Mouse (Mus musculus) CH12.LX (cell line): ENCODE measurements at regions not wholly inside any gene's neighbourhood (a gene's known extent, or its start where the extent isn't known, plus 50 kb on each side); places are given as distances from the start of the nearest gene placed in this dataset.

Experiments
- CHD1 ChIP-seq: IDR thresholded peaks from 2 replicates; pipeline ENCODE4 v1.6.1; 2012; ENCODE audit warnings: low read depth, low read length, improper control_type of control experiment, inconsistent platforms
- CTCF ChIP-seq, 2 experiments: IDR thresholded peaks in 1 of 2; conservative IDR thresholded peaks in 1 of 2; 2 replicates each; pipeline ENCODE4 v1.5.1; 2011 to 2012; ENCODE audit warnings: low read depth in 2 of 2, low read length in 2 of 2, improper control_type of control experiment in 1 of 2, inconsistent platforms in 1 of 2, mild to moderate bottlenecking in 1 of 2, moderate library complexity in 1 of 2
- EP300 ChIP-seq: IDR thresholded peaks from 2 replicates; pipeline ENCODE4 v1.6.1; 2011; ENCODE audit warnings: low read length, improper control_type of control experiment
- JUND ChIP-seq: conservative IDR thresholded peaks from 2 replicates; pipeline ENCODE4 v1.6.1; 2011; ENCODE audit warnings: low read depth, low read length, improper control_type of control experiment
- KAT2A ChIP-seq: IDR thresholded peaks from 2 replicates; pipeline ENCODE4 v1.6.1; 2012; ENCODE audit warnings: low read length, improper control_type of control experiment, inconsistent platforms; ENCODE audit not compliant: insufficient replicate concordance
- POLR2A ChIP-seq: IDR thresholded peaks from 2 replicates; pipeline ENCODE4 v1.6.1; 2011; ENCODE audit warnings: low read depth, mild to moderate bottlenecking, improper control_type of control experiment, low read length
- SIN3A ChIP-seq: IDR thresholded peaks from 2 replicates; pipeline ENCODE4 v1.6.1; 2012; ENCODE audit warnings: low read length, improper control_type of control experiment, inconsistent platforms

DNA sequence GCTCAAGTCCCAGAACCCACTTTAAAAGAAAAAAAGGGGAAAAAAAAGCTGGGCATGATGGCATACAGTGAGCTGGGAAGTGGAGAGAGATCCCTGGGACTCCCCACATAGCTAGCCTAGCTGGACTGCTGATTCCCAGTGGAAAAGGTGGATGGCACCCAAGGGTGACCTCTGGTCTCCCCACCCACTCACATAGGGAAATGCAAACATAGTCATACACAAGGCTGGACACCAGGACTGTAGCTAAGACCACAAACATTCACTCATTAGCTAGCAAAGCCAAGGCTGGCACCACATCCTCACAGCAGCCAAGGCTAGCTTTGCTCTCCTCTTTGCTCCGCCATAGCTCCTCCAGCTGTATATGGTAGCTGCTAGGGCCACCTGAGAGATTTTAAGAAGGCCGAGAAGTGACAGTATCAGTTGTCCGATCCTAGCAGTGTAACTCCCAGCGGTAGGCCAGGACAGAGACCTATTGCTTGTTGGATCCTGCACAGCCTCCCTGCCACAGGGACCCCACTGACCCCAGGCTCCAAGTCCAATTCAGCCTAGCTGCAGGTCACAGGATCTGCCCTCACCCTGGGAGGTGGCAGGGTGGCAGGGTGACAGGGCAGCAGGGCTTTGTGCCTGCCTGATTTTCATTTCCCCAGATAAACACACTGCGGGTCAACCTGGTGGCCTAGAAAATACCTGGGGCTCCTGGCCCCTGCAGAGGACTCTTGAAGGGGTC lies 119.8 kb upstream of the Gli2 start:
- no peak for TF ChIP-seq SIN3A
- no peak for TF ChIP-seq CTCF (conservative IDR thresholded peaks at IDR 0.05 in 1 of 2, IDR thresholded peaks at IDR 0.05 in 1 of 2; ENCODE audit: low read depth in 2 of 2, low read length in 2 of 2)
- no peak for TF ChIP-seq POLR2A
- no peak for TF ChIP-seq EP300
- TF ChIP-seq KAT2A, result no peak
- TF ChIP-seq CHD1, result no peak
- no peak for TF ChIP-seq JUND
